Mouse (Mus musculus): Measurements from ENCODE around the gene Zfp553.

The Zfp553 gene

DNA sequence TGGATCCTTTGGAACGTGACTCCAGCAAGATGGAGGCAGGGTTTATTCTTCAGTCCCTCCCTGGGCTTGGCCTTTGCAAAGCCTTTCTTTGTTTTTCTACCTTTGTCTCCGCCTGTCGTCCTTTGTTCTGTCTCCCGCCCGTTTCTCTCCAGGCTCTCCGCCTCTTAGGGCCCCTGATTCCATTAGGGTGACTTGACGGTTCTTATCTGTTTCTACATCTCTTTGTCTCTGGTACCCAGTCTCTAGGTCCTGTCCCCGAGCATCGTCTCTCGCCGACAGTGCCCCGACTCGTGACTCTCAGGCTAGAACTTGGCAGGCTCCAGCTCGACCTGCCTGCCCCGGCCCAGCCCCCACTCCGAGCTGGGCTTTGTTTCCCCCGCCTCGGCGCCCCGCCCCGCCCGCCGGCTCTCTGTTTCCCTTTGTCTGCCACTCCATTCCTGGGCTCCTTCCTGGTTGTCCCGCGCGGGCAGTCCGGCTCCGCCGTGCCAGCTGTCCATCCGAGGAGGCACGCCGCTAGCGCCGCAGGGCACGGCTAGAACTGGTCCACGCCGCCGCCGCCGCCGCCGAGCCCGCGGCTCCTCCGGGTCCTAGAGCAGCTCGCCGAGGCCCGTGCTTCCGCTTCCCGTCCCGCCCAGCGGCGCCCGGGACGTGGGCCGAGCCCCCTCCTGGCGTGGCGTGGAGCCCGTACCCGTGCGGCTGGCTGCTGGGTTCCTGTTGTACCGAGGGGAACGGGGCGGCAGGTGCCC lies at the start of gene Zfp553, which contains the start of gene Sept1:
Gene Zfp553, plus strand, starts transcription at position 440 of the 746 bp plus-strand sequence.
Gene Sept1, minus strand, starts transcription at position 509 of the 746 bp plus-strand sequence.
- peak; percentile 85 for DNase-seq

DNA sequence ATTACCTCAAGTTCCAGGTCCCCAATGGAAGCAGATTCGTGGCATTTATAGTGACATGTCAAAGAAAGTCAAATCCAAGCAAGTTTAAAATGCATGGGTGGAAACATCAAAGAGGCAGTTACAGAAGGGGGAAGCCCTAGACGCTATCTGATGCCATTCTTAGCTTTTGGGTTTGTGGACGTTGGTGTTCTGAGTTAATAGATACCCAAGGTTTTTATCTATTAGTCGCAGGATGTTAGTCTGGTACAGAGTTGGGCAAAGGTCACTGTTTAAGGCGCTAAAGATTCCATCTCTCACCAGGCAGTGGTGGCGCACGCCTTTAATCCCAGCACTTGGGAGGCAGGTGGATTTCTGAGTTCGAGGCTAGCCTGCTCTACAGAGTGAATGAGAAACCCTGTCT lies 49.5 kb upstream of the Zfp553 start:
- DNase-seq: no peak

DNA sequence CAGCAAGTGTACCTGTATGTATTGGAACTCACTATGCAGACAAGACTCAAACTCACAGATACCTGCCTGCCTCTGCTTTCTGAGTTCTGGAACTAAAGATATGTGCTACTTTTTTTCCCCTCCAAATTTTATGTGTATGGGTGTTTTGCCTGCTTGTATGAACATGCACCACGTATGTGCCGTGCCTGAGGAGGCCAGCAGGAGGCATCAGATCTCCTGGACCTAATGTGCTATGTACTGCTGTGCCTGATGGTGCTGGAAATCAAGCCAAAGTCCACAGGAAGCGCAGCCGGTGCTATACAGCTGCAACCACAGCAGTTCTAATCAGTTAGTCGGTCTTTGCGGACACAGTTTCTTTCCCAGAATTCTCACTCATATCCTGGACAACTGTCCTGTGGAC lies 49.0 kb upstream of the Zfp553 start:
- no peak for DNase-seq

- DNase-seq: no peak
Observed at GRCm38 (mm10) chr7:127184720-127185119, 48.1 kb upstream of the Zfp553 start.

DNA sequence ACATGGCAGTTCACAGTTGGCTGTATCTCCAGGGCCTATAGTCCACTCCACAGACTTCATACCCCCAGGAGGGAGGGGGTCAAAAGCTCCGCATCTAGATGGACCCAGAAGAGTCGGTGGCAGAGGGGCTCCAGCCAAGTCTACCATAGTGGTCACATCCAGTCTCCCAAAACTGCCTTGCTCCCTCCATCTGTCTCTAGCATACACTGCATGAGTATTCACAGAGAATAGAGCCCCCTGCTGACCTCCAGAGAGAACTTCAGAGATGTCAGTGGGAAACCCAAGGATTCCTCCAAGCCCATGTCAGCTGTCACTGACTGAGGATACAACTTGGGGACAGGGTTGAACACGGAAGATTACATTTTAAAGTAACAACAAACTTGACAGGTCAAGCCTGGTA lies 47.3 kb upstream of the Zfp553 start:
- DNase-seq: no peak

GRCm38 (mm10) chr7:127187351-127187750 lies 45.5 kb upstream of the Zfp553 start:
- no peak for DNase-seq

- DNase-seq: no peak
Observed at GRCm38 (mm10) chr7:127188305-127189276, 44.3 kb upstream of the Zfp553 start.

DNA sequence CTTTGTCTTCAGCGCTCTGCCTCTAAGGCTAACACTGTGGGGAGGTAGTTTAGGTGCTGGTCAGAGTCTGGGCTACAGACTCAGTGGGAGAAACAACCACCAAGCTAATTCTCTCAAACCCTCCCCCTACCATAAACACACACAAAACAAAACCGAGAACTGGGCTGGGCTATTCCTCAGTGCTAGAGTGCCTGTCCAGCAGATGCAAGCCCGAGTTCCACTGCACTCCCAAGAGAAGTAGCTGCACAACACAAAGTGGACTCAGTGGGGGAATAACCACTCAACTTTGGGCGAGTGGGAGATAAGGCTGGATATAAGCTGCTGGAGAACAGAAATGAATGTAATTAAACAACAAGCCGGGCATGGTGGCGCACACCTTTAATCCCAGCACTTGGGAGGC lies 42.2 kb upstream of the Zfp553 start:
- DNase-seq: no peak

GRCm38 (mm10) chr7:127192989-127193388 lies 39.9 kb upstream of the Zfp553 start:
- no peak for DNase-seq

DNA sequence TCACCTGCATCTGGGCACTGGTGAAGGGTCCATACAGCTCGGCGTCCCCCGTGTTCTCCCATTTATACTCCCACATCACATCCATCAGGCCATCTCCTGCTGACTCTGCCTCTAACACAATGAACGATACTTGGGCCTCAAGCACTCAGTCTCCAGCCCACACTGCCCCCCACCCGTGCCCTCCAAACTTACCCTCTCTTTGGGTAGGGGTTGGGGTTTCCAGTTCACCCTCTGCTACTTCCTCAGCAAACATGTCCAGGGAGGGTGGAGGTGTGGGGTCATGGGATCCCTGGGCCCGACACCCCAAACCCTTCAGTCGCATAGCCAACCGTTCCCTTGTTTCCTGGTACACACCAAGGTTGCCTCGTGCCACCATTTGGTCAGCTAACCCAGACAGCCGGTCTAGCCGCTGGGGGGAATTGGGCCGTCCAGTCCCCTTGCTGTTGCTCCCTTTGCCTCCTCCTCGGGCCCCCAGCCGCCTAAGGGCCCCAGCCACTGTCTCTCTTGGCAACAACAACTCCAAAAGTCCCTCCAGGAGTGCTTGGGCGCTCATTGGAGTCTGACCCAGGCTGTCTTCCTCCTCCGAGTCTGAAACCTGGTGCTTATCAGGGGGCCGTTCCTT lies 38.7 kb upstream of the Zfp553 start:
- DNase-seq: no peak

GRCm38 (mm10) chr7:127194633-127195029 lies 38.2 kb upstream of the Zfp553 start:
- DNase-seq: no peak

DNA sequence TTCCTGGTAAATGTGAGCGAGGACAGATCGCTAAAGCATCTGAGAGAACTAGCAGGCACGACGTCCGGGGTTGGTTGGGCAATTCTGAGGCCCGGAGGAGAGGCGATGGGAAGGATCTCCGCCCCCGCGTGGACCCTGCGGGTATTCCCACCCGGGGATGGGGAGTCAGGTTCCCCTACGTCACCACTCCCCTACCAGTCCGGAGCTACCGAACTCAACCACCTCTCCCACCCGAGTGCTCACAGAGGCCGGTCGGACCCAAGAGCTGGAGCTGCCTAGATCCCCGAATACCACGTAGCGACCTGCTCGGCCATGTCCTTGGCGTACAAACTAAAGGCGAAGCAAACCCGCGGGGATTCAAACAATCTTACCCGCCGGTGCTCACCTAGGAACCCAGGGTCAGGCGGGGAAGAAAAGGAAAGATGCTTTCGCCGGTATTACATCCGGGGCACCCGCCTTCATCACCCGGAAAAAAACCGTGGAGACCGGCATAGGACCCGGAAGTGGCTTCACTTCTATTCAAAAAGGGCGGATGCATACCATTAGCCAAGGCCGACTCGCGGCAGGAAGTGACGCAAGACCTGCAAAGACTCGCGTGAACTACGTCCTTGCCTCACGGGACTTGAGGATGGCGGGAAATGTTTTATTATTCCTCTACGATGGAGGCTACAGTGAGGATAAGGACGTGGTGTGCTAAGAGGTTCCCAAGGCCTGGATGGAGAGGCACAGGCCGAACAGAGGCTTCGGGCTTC lies 37.1 kb upstream of the Zfp553 start, which contains the start of gene Cd2bp2:
Gene Cd2bp2, minus strand, starts transcription at position 507 of the 752 bp plus-strand sequence.
- DNase-seq: peak; percentile 94

GRCm38 (mm10) chr7:127196484-127196883 lies 36.4 kb upstream of the Zfp553 start:
- DNase-seq: no peak

DNA sequence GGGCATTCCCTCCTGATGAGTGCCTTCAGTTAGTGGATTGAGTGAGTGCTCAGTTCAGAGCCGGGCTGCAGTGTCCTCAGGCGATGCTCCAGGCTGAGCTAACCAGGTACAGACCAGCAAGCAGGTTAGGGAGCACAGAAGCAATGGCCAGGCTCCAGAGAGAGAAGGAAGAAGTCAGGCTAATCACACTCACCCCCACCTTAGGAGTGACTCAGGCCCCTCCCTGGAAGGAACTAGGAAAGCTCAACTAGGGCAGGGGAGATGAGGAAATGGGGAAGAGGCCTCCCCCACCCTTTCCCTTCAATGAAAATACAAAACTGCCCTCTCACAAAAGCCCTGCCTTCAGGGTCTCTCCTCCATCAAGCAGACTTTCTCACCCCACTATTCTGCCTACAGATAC lies 26.3 kb upstream of the Zfp553 start:
- DNase-seq: no peak

DNA sequence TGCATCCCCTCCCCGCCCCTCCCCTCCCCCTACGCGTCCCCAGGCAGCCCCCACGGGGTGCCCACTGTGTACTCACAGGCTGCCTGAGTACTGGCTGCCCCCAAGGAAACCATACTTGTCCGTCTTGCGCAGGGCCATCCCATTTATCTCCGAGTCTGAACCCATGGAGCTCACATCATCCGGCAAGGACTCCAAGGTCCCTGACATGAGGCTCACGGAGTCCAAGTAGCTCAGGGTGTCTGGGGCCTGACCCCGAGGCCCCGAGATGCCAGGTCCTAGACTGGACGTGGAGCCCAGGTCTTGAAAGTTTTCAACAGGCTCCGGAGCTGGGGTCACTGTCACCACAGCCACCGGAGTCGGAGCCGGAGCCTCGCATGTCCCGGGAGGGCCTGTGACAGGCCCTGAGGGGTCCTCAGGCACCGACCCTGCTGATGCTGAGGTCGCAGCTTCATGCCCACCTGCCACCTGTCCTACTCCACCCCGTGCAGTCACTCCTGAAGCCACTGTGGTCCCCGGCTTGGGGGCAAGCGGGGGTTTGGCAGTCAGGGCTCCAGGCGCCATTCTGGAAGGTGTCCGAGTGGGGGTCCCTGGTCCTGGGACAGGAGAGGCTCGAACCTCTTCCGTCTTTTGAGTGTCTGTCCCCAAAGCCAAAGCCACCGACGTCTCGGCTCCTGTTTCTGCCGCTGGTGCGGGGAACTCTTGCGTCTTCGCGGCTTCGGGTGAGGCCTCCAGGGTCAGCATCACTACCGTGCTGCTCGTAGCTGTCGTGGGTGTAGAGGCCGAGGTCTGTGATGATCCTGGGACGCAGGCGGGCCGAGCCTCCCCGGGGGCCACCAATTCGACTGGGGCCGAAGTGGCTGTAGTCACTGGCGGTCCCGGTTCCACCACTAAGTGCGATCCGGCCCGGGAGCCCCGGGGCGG lies 25.2 kb upstream of the Zfp553 start:
- DNase-seq: peak; percentile 59

- no peak for DNase-seq
Observed at GRCm38 (mm10) chr7:127208295-127208552, 24.6 kb upstream of the Zfp553 start, which contains the start of gene Tbc1d10b. TSS of gene Tbc1d10b (minus strand) at chr7:127208468.

DNA sequence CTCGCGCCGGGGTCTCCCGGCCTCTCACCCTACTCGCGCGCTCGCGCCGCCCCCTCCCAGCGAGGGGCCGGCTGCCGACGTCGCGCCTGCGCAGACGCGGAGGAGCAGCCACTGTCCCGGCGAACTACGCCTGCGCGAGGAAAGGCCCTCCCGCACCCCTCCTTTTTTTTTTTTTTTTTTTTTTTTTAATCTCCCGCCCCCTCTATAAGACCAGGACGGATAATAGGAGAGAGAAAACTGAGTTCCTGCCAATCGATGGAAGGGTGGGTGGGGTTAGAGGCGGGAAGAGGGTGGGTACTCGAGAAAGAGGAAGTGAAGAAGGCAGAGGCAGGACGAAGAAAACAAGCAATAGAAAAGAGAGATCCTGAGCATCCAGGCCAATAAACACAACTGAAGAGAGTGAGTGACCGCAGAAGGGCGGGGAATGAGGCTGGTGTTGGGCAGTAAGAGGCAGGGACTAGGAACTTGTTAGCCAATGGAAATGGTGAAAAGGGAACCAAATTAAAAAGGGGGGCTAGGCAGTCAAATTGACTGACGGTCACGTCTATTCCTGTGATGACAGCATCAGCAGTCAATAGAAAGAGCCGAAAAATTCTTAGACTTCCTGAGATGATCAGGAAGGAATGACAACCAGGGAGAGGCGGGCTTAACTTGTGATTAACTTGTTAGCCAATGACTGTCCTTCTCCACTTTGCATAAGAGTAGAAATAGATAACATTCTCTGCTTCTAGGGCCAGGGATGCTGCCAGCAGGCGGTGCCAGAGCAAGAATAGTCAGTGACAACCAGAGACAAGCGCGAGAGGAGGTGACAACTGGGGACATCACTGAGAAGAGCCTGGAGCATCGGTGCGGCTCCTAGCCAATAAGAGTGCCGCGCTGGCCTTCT lies 24.1 kb upstream of the Zfp553 start, which contains the start of gene Mylpf:
Gene Mylpf, plus strand, starts transcription at position 338 of the 886 bp plus-strand sequence.
- DNase-seq: peak; percentile 88

- DNase-seq: no peak
Observed at GRCm38 (mm10) chr7:127209851-127210250, 23.0 kb upstream of the Zfp553 start.

- DNase-seq: no peak
Observed at GRCm38 (mm10) chr7:127210266-127210665, 22.6 kb upstream of the Zfp553 start.

- DNase-seq: no peak
Observed at GRCm38 (mm10) chr7:127211014-127211745, 21.7 kb upstream of the Zfp553 start.
